Mouse (Mus musculus): ENCODE data around the gene Cdh15. TPM values are rescaled to one million over a fixed set of nuclear protein-coding genes. Genes with fewer than 3 reads are reported as not detected.

Cdh15 gene
- polyA plus RNA-seq, 1 experiment from 2014 or later, result 0.51 TPM

DNA sequence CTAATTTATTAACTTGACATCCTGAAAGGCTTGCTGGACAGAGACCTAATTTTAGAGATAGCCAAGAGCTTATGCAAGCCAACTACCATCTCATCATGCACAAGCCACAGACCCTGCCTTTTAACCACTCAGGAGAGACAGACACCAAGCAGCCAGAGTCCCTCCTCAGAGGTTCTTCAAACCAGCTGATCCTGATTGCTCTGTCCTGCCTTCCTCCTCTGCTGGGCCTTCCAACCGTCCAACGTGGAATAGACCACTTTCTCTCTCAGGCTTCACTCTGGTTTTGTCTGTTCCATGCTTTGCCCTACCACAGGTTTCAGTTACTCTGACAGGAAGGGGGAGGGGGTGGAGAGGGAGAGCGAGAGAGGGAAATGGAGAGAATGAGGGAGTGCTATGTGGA, 69.0 kb downstream of the Cdh15 start:
- no peaks in the 10 kb centered on the region for H3K9me3 ChIP-seq (ENCODE audit: control insufficient read depth, low read length)
- H3K4me2 ChIP-seq (ENCODE audit: low read length), result no peak overlapping the region
- ATAC-seq (replicated peaks; ENCODE audit: low FRiP score, low TSS enrichment, low read depth) (no peak), DNase-seq (ENCODE audit: low spot score) (no peak)
- 65% methylated on average over 3 of the region's 3 CpGs for WGBS
- H3K27me3 ChIP-seq (replicated peaks; ENCODE audit: control insufficient read depth, insufficient read depth, low read length), result no peaks in the 10 kb centered on the region
- no peak overlapping the region for H3K9ac ChIP-seq (ENCODE audit: low read length)
- H3K27ac ChIP-seq (ENCODE audit: low read depth), result no peak overlapping the region
- peaks cover 43% of the 10 kb centered on the region for H3K36me3 ChIP-seq (ENCODE audit: control insufficient read depth, insufficient read depth, low read length)
- H3K4me3 ChIP-seq (ENCODE audit: low read depth, low read length), result no peak overlapping the region
- H3K4me1 ChIP-seq (replicated peaks; ENCODE audit: control insufficient read depth, insufficient read depth, low read length), result peaks cover 17% of the 10 kb centered on the region

Other genes with a start within 250 kb of the Cdh15 start
- gene Galns, start 236.5 kb upstream of the Cdh15 start, polyA plus RNA-seq (2014; fragmentation: Nextera tagmentation; extraction: Ambion mirVana), result 12.2 and 13.8 TPM in 2 replicates
- gene Trappc2l, start 236.3 kb upstream of the Cdh15 start, polyA plus RNA-seq (2014; fragmentation: Nextera tagmentation; extraction: Ambion mirVana), result 67.3 and 71.8 TPM in 2 replicates
- gene Pabpn1l, start 225.2 kb upstream of the Cdh15 start, polyA plus RNA-seq (2014; fragmentation: Nextera tagmentation; extraction: Ambion mirVana), result not detected in 2 replicates
- 3.9 and 4.0 TPM in 2 replicates for gene Cbfa2t3, start 148.9 kb upstream of the Cdh15 start, polyA plus RNA-seq (2014; fragmentation: Nextera tagmentation; extraction: Ambion mirVana)
- 19.0 and 21.6 TPM in 2 replicates for gene Acsf3, start 72.5 kb upstream of the Cdh15 start, polyA plus RNA-seq (2014; fragmentation: Nextera tagmentation; extraction: Ambion mirVana)
- gene Ankrd11, start 194.3 kb downstream of the Cdh15 start, polyA plus RNA-seq (2014; fragmentation: Nextera tagmentation; extraction: Ambion mirVana), result 45.9 and 47.4 TPM in 2 replicates
- 46.0 and 47.2 TPM in 2 replicates for gene Spg7, start 215.0 kb downstream of the Cdh15 start, polyA plus RNA-seq (2014; fragmentation: Nextera tagmentation; extraction: Ambion mirVana)

All from intestine, embryonic 14.5 days (tissue).